Mouse (Mus musculus): ENCODE data around the gene Cadps. TPM values are rescaled to one million over a fixed set of nuclear protein-coding genes. Genes with fewer than 3 reads are reported as not detected.

Cadps gene
- total RNA-seq (2012; rRNA removed) (0.04 TPM in 1 of 2 replicates, not detected in the other), total RNA-seq (2014; rRNA removed) (0.12 TPM in 1 of 2 replicates, not detected in the other), polyA plus RNA-seq (2012; ENCODE audit: insufficient read length, low read depth) (0.07 and 0.08 TPM in 2 replicates)

- TF ChIP-seq MXI1 (IDR thresholded peaks at IDR 0.05; ENCODE audit: low read depth, low read length) (no peak), UBTF (IDR thresholded peaks at IDR 0.05; ENCODE audit: low read depth, low read length) (no peak), CTCF (conservative IDR thresholded peaks at IDR 0.05 in 1 of 2, IDR thresholded peaks at IDR 0.05 in 1 of 2; ENCODE audit: low read depth in 2 of 2, low read length in 2 of 2) (no peak), USF1 (IDR thresholded peaks at IDR 0.05; ENCODE audit: low read depth, low read length) (no peak), ETS1 (conservative IDR thresholded peaks at IDR 0.05; ENCODE audit: low read depth, low read length) (no peak), PAX5 (IDR thresholded peaks at IDR 0.05; ENCODE audit: low read length) (no peak)
- dilution Hi-C loops (cut with MboI; ENCODE audit: extremely low pct_ligation_motif_present, extremely low pct_unique_long_range_greater_than_20kb, low sequenced_read_pairs) (no loop called here), in situ Hi-C loops (cut with MboI; ENCODE audit: low pct_ligation_motif_present, low pct_unique_long_range_greater_than_20kb, low sequenced_read_pairs) (no loop called here)
- Histone ChIP-seq H3K4me2 (ENCODE audit: insufficient read depth, low read depth, poor library complexity, severe bottlenecking) (no peak within 1 kb of the TSS), H3K9me3 (replicated peaks; ENCODE audit: low read length) (peaks cover 15% of the 10 kb centered on the region), H3K27me3 (replicated peaks) (no peaks in the 10 kb centered on the region), H3K27ac (ENCODE audit: insufficient read depth, low read depth) (no peak within 1 kb of the TSS), H3K9ac (ENCODE audit: insufficient read depth, low read depth) (no peak within 1 kb of the TSS), H3K36me3 (replicated peaks in 1 of 2; ENCODE audit: control insufficient read depth in 1 of 2, insufficient read depth in 1 of 2, low read length in 1 of 2) (no peaks in the 10 kb centered on the region), H3K79me2 (replicated peaks; ENCODE audit: control insufficient read depth, extremely low read depth, insufficient read depth, poor library complexity, severe bottlenecking) (no peaks in the 10 kb centered on the region), H3K4me1 (ENCODE audit: control insufficient read depth in 1 of 2, insufficient read depth in 2 of 2) (no peaks in the 10 kb centered on the region), H3K4me3 (replicated peaks in 1 of 3; ENCODE audit: low read depth in 2 of 3, low read length in 2 of 3, poor library complexity in 1 of 3) (no peak within 1 kb of the TSS)
- no peak for DNase-seq (ENCODE audit: extremely low read depth)
Observed at GRCm38 (mm10) chr14:12822491-12823219, at the start of gene Cadps. Gene Cadps, minus strand, starts transcription at chr14:12823079.

GRCm38 (mm10) chr14:12869605-12870004 lies 46.7 kb upstream of the Cadps start:
- Histone ChIP-seq H3K27ac (ENCODE audit: insufficient read depth, low read depth) (no peak overlapping the region), H3K27me3 (replicated peaks) (no peaks in the 10 kb centered on the region), H3K4me1 (ENCODE audit: control insufficient read depth in 1 of 2, insufficient read depth in 2 of 2) (no peaks in the 10 kb centered on the region), H3K4me2 (ENCODE audit: insufficient read depth, low read depth, poor library complexity, severe bottlenecking) (no peak overlapping the region), H3K9ac (ENCODE audit: insufficient read depth, low read depth) (no peak overlapping the region), H3K9me3 (replicated peaks; ENCODE audit: low read length) (no peaks in the 10 kb centered on the region), H3K36me3 (replicated peaks in 1 of 2; ENCODE audit: control insufficient read depth in 1 of 2, insufficient read depth in 1 of 2, low read length in 1 of 2) (no peaks in the 10 kb centered on the region), H3K79me2 (replicated peaks; ENCODE audit: control insufficient read depth, extremely low read depth, insufficient read depth, poor library complexity, severe bottlenecking) (no peaks in the 10 kb centered on the region), H3K4me3 (replicated peaks in 1 of 3; ENCODE audit: low read depth in 2 of 3, low read length in 2 of 3, poor library complexity in 1 of 3) (no peak overlapping the region)
- in situ Hi-C loops (cut with MboI; ENCODE audit: low pct_ligation_motif_present, low pct_unique_long_range_greater_than_20kb, low sequenced_read_pairs): no loop called here
- dilution Hi-C loops (cut with MboI; ENCODE audit: extremely low pct_ligation_motif_present, extremely low pct_unique_long_range_greater_than_20kb, low sequenced_read_pairs): no loop called here
- TF ChIP-seq BHLHE40 (IDR thresholded peaks at IDR 0.05; ENCODE audit: low read depth, low read length): no peak
- TF ChIP-seq RAD21 (IDR thresholded peaks at IDR 0.05; ENCODE audit: low read depth, low read length): no peak
- TF ChIP-seq NELFE (IDR thresholded peaks at IDR 0.05; ENCODE audit: low read depth, low read length): no peak
- no peak for TF ChIP-seq MYC (IDR thresholded peaks at IDR 0.05; ENCODE audit: low read depth, low read length)
- no peak for TF ChIP-seq USF2 (conservative IDR thresholded peaks at IDR 0.05; ENCODE audit: low read depth, low read length)
- TF ChIP-seq PAX5 (IDR thresholded peaks at IDR 0.05; ENCODE audit: low read length): no peak
- no peak for TF ChIP-seq ZKSCAN1 (IDR thresholded peaks at IDR 0.05; ENCODE audit: borderline replicate concordance, low read depth, low read length)
- no peak for TF ChIP-seq HCFC1 (IDR thresholded peaks at IDR 0.05; ENCODE audit: low read depth, low read length)
- no peak for TF ChIP-seq POLR2AphosphoS2 (IDR thresholded peaks at IDR 0.05; ENCODE audit: low read depth, low read length)
- TF ChIP-seq TCF12 (IDR thresholded peaks at IDR 0.05; ENCODE audit: low read depth, low read length): no peak
- no peak for TF ChIP-seq MAZ (IDR thresholded peaks at IDR 0.05; ENCODE audit: low read depth, low read length)
- TF ChIP-seq UBTF (IDR thresholded peaks at IDR 0.05; ENCODE audit: low read depth, low read length): no peak
- TF ChIP-seq EP300 (IDR thresholded peaks at IDR 0.05; ENCODE audit: low read length): no peak
- no peak for TF ChIP-seq POLR2A (IDR thresholded peaks at IDR 0.05; ENCODE audit: low read depth, low read length)
- no peak for TF ChIP-seq JUN (IDR thresholded peaks at IDR 0.05; ENCODE audit: insufficient read depth, low read depth, low read length)
- no peak for TF ChIP-seq MEF2A (IDR thresholded peaks at IDR 0.05; ENCODE audit: borderline replicate concordance, low read depth, low read length)
- no peak for TF ChIP-seq TBP (conservative IDR thresholded peaks at IDR 0.05; ENCODE audit: low read depth, low read length)
- TF ChIP-seq ZNF384 (IDR thresholded peaks at IDR 0.05; ENCODE audit: low read depth, low read length): no peak
- no peak for DNase-seq (ENCODE audit: extremely low read depth)
